Mouse (Mus musculus): ENCODE results near the gene Mypop. TPM values are rescaled to one million over a fixed set of nuclear protein-coding genes. Genes with fewer than 3 reads are reported as not detected.

Gene Mypop
- 49.7 and 50.8 TPM in 2 replicates for polyA plus RNA-seq (2012; rRNA removed)

DNA sequence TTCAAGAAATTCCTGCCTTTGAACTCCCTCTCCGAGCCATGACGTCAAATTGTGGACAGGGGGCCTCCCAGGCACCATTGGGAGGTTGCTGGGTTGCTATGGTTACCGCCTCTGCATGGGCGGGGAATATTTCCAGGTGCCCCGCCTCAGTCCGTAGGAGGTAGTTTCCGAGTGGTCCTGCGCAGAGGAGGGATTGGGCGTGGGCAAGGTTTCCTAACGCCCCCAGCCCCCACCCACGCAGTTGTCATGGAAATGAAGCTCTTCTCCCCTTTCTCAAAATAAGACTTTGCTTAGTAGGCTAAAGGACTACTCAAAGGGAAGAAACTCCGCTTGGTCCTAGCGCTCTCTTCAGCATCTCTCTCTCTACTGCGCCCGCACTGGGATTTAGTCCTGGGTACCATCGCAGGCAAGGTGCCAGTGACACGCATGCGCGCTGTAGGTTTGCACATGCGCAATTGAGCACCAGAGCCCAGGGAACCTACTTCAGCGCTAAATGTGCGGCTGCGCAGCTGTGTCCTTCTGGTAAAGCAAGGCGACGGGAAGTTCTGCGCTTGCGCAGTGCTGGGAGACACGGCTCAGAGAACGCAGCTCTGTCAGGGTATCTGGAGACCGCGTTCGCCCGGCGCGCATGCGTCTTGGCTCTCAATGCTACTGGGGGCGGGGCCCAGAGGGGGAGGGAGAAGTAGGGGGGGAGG, at the start of gene Mypop:
Mypop (plus strand) TSS at position 645 of the 695 bp plus-strand sequence.
- H3K27ac ChIP-seq (ENCODE audit: insufficient read depth, low read length) = peak within 1 kb of the TSS; percentile 65
- H3K4me3 ChIP-seq (ENCODE audit: insufficient read depth, low read length) = peak within 1 kb of the TSS; percentile 68
- TF ChIP-seq CTCF (IDR thresholded peaks at IDR 0.05; ENCODE audit: extremely low read depth, insufficient read depth, low read length) (no peak), POLR2A (IDR thresholded peaks at IDR 0.05; ENCODE audit: extremely low read depth, insufficient read depth, low read length) (peak; percentile 96)
- H3K4me1 ChIP-seq (ENCODE audit: control insufficient read depth, insufficient read depth, low read length) = peaks cover 5% of the 10 kb centered on the region; the same call in 1 of the 2 replicates

DNA sequence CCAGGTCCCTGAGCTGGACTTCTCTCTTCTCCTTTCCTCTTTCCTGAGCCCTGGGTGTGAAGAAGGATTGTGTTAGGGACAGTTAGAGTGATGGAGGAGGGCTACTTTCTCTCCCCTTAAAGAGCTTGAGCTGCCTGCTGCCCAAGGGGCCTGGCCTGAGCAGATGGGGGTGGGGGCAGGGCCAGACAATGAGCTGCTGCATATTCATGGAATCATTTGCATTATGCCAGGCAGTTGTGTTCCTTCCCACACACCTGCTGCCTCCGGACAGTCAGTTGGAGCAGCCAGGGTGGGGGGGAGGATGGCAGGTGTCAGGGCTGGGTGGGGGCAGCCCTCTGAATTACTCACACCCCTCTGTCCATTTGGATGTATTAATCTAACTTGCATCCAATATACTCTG, 48.7 kb upstream of the Mypop start:
- peaks cover 11% of the 10 kb centered on the region for H3K4me1 ChIP-seq (ENCODE audit: control insufficient read depth, insufficient read depth, low read length)
- TF ChIP-seq CTCF (IDR thresholded peaks at IDR 0.05; ENCODE audit: extremely low read depth, insufficient read depth, low read length) = no peak
- no peak for TF ChIP-seq POLR2A (IDR thresholded peaks at IDR 0.05; ENCODE audit: extremely low read depth, insufficient read depth, low read length)
- no peak overlapping the region for H3K4me3 ChIP-seq (ENCODE audit: insufficient read depth, low read length)
- H3K27ac ChIP-seq (ENCODE audit: insufficient read depth, low read length) = no peak overlapping the region

GRCm38 (mm10) chr7:18942815-18943214, 48.2 kb upstream of the Mypop start:
- peaks cover 11% of the 10 kb centered on the region for H3K4me1 ChIP-seq (ENCODE audit: control insufficient read depth, insufficient read depth, low read length)
- TF ChIP-seq CTCF (IDR thresholded peaks at IDR 0.05; ENCODE audit: extremely low read depth, insufficient read depth, low read length) (no peak), POLR2A (IDR thresholded peaks at IDR 0.05; ENCODE audit: extremely low read depth, insufficient read depth, low read length) (no peak)

DNA sequence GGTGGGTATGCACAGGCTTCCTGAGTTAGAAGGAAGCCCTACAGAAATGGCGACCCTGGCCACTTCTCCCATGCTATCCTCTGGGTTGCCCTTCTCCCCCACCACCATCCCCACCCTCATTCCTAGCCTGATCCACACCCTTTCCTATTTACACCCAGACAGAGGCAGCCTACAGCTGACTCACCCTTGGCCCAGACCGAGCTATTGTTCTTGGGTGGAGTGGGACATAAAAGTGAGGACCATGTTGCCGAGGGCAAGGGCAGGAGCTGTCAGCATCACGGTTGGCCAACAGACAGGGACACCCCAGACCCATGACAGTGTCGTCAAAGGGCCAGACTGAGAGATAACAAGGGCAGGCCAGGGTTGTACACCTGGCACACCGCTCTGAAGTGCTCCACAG, 42.9 kb upstream of the Mypop start:
- Histone ChIP-seq H3K27ac (ENCODE audit: insufficient read depth, low read length) (peak overlapping the region; percentile 51; the same call in 1 of the 2 replicates), H3K4me1 (ENCODE audit: control insufficient read depth, insufficient read depth, low read length) (peaks cover 12% of the 10 kb centered on the region; the same call in 1 of the 2 replicates)
- TF ChIP-seq CTCF (IDR thresholded peaks at IDR 0.05; ENCODE audit: extremely low read depth, insufficient read depth, low read length) (no peak), POLR2A (IDR thresholded peaks at IDR 0.05; ENCODE audit: extremely low read depth, insufficient read depth, low read length) (no peak)

More at GRCm38 (mm10) chr7:18942815-18943214, 48.2 kb upstream of the Mypop start:
- H3K4me3 ChIP-seq (ENCODE audit: insufficient read depth, low read length) = no peak overlapping the region
- H3K27ac ChIP-seq (ENCODE audit: insufficient read depth, low read length) = peak overlapping the region; percentile 10; the same call in 1 of the 2 replicates

DNA sequence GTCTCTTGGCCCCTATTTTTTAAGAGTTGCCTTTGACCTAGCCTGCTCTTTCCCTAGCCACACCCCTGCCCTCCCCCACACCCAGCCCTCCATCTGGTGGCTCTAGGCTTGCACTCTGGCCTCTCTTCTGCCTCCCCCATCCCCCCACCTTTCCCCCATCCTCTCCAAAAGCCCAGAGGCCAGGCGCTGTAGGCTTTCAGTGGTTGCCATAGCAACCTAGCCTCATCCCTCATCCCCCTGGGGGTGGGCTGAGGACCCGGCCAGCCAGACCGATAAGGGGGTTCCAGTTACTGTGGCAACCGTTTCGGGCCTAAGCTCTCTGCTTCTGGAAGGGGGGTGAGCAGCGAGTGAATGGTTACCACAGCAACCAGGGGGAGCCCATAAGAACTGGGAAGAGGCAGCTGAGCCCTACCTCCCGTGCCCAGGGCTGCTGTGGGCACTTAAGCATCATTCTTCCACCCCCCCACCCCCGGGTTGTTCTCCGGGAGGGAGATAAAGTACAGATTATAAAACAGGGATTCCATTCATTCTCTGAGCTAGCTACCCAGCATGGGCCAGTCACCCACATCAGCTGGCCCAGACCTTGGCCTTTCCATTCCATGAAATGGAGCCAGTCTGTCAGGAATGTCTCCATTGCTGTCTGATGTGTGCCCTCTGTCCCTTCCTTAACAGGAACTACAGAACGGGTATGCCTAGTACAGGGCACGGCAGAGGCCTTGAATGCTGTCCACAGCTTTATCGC, 41.1 kb upstream of the Mypop start:
- Histone ChIP-seq H3K4me1 (ENCODE audit: control insufficient read depth, insufficient read depth, low read length) (peaks cover 10% of the 10 kb centered on the region; the same call in 1 of the 2 replicates), H3K27ac (ENCODE audit: insufficient read depth, low read length) (0 out of 2 replicates have a peak overlapping the region, but pooled peaks have one; percentile 20), H3K4me3 (ENCODE audit: insufficient read depth, low read length) (no peak overlapping the region)
- TF ChIP-seq CTCF (IDR thresholded peaks at IDR 0.05; ENCODE audit: extremely low read depth, insufficient read depth, low read length) = no peak
- TF ChIP-seq POLR2A (IDR thresholded peaks at IDR 0.05; ENCODE audit: extremely low read depth, insufficient read depth, low read length) = no peak

More for the DNA sequence above, 42.9 kb upstream of the Mypop start:
- no peak overlapping the region for H3K4me3 ChIP-seq (ENCODE audit: insufficient read depth, low read length)

- H3K27ac ChIP-seq (ENCODE audit: insufficient read depth, low read length) = 0 out of 2 replicates have a peak overlapping the region, but pooled peaks have one; percentile 20
- no peak overlapping the region for H3K4me3 ChIP-seq (ENCODE audit: insufficient read depth, low read length)
- H3K4me1 ChIP-seq (ENCODE audit: control insufficient read depth, insufficient read depth, low read length) = peaks cover 10% of the 10 kb centered on the region; the same call in 1 of the 2 replicates
- TF ChIP-seq CTCF (IDR thresholded peaks at IDR 0.05; ENCODE audit: extremely low read depth, insufficient read depth, low read length) (no peak), POLR2A (IDR thresholded peaks at IDR 0.05; ENCODE audit: extremely low read depth, insufficient read depth, low read length) (no peak)
Measured at GRCm38 (mm10) chr7:18950523-18951315, 40.3 kb upstream of the Mypop start.

GRCm38 (mm10) chr7:18951397-18951796, 39.6 kb upstream of the Mypop start:
- no peak overlapping the region for H3K4me3 ChIP-seq (ENCODE audit: insufficient read depth, low read length)
- peaks cover 10% of the 10 kb centered on the region; the same call in 1 of the 2 replicates for H3K4me1 ChIP-seq (ENCODE audit: control insufficient read depth, insufficient read depth, low read length)
- H3K27ac ChIP-seq (ENCODE audit: insufficient read depth, low read length) = no peak overlapping the region
- no peak for TF ChIP-seq POLR2A (IDR thresholded peaks at IDR 0.05; ENCODE audit: extremely low read depth, insufficient read depth, low read length)
- no peak for TF ChIP-seq CTCF (IDR thresholded peaks at IDR 0.05; ENCODE audit: extremely low read depth, insufficient read depth, low read length)

DNA sequence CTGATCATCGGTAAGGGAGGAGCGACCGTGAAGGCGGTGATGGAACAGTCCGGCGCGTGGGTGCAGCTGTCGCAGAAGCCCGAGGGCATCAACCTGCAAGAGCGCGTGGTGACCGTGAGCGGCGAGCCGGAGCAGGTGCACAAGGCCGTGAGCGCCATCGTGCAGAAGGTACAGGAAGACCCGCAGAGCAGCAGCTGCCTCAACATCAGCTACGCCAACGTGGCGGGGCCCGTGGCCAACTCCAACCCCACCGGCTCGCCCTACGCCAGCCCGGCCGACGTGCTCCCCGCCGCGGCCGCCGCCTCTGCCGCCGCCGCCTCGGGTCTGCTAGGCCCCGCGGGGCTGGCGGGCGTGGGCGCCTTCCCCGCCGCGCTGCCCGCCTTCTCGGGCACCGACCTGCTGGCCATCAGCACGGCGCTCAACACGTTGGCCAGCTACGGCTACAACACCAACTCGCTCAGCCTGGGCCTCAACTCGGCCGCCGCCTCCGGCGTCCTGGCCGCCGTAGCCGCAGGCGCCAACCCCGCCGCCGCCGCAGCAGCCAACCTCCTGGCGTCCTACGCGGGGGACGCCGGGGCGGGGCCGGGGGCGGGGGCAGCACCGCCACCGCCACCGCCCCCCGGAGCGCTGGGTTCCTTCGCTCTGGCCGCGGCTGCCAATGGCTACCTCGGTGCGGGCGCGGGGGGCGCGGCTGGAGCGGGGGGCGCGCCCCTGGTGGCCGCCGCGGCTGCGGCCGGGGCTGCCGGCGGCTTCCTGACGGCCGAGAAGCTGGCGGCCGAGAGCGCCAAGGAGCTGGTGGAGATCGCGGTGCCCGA, 33.3 kb upstream of the Mypop start:
- Histone ChIP-seq H3K4me3 (ENCODE audit: insufficient read depth, low read length) (peak overlapping the region; percentile 5), H3K27ac (ENCODE audit: insufficient read depth, low read length) (peak overlapping the region; percentile 78), H3K4me1 (ENCODE audit: control insufficient read depth, insufficient read depth, low read length) (peaks cover 2% of the 10 kb centered on the region; the same call in 1 of the 2 replicates)
- TF ChIP-seq CTCF (IDR thresholded peaks at IDR 0.05; ENCODE audit: extremely low read depth, insufficient read depth, low read length) = no peak

Measured in cortical plate, adult 2 months (tissue).